Mouse (Mus musculus): Measurements from ENCODE around the gene Atf7. TPM values are rescaled to one million over a fixed set of nuclear protein-coding genes. Genes with fewer than 3 reads are reported as not detected.

Gene Atf7
- polyA plus RNA-seq, 1 experiment: 13.2 TPM

DNA sequence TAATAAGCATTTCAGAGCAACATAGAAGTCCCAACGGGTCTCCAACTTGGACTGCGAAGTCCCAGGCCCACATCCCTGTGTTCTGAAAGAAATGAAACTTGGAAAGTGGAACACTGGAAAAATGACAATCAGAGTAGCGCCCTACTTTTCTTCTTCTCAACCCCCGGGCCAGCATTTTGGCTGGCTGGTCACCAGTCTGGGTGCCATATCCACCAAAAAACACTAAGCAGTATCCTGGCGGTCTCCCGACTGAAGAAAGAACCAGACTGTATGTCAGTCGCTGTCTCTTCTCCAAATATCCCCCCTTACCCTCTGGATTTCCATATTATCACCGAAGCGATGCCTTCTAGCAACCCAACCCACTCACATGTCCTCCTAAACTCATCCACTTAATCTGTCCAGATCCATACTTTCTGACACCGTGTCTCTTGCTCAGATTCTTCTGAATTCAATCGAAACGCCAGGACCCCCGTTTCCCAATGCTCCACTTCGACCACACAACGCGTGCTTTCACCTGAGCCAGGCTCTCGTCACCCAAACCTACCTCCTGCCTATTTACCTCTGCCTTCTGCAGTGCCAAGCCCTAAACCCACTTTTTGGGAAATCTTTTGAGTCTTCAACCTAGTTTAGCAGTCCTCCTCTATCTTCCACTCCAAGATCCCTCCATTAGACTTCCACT, 834 bp downstream of the Atf7 start:
- TF ChIP-seq GATA1 (IDR thresholded peaks at IDR 0.05; ENCODE audit: low read length): no peak

DNA sequence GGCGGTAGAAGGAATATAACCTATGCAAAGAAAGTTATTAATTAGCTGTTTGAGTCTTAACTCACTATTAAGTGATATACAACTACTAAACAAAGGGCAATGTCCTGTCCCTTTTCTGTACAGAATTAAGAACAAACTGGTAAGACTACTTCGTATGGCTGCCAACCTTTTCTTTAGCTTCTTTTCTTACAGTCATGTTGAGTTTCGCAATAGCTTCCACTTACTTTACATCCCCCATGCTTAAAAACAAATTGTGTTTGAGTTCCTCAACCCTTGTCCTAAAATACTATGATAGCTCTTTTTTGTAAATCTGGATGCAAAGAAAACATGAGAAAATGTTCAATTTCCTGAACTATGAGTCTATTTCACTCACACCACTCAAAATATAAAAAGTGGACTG, 2.1 kb downstream of the Atf7 start:
- TF ChIP-seq GATA1 (IDR thresholded peaks at IDR 0.05; ENCODE audit: low read length): no peak

DNA sequence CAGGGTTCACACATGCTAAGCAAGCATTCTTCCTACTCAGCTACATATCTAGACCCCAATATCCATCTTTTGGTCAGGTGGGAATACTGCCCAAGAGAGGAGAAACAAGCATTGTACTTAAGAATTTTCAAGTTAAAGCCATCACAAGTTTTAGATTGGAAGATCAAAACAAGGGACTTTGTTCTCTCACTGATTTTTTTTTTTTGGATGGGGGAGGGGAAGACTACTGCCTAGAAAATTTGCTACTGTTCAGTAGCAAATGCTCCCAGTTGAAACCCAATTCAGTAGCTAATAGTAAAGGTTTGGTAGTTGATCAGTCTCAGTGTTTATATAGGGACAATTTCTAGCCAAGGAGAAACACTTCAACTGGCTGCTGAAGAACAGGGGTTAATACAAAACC, 2.7 kb downstream of the Atf7 start:
- TF ChIP-seq GATA1 (IDR thresholded peaks at IDR 0.05; ENCODE audit: low read length): no peak

DNA sequence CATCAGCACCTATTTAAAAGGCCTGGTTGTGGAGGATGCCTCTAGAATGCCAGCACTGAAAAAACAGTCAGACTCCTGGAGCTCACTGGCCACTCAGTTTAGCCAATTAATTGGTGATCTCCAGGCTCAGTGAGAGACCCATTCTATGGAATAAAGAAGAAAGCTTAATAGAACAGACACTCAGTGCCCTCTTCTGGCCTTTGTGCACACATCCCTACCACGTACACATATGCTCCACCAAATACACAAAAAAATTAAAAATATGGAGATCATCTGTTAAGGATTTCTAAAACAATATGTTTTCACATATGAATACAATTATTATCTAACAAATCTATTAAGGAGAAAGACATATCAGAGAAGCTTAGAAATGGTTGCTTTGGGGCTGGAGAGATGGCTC, 4.5 kb downstream of the Atf7 start:
- TF ChIP-seq GATA1 (IDR thresholded peaks at IDR 0.05; ENCODE audit: low read length): no peak

DNA sequence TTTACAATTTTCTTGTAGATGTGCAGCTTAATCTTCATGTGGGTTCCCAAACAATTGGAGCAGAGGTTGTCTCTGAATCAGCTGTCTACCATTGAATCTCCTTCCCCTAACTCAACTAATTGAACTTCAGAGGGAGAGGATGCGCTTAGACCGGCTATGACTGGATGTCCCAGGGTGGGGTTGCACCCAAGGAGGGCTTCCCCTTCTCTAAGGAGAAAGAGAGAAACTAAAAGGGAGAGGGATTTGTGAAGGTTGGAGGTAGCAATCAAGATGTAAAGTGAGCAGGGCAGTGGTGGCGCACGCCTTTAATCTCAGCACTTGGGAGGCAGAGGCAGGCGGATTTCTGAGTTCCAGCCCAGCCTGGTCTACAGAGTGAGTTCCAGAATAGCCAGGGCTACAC, 5.8 kb downstream of the Atf7 start:
- TF ChIP-seq GATA1 (IDR thresholded peaks at IDR 0.05; ENCODE audit: low read length): no peak

DNA sequence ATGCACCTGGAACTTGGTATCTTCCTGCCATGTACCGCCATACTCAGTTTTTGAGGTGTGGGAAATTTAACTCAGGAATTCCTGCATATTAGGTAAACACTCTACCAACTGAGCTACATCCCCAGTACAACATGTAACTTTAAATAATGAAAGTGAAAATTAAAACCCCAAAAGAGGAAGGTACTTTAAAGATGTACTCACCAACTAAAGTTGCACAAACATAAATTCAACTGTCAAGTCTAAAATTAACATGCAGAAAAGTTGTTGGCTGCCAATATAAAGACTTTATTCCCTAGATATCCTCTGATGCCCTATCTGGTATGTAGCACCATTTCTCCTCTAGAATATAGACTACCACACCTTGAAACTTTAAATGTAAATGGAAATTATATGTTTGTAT, 7.6 kb downstream of the Atf7 start:
- no peak for TF ChIP-seq GATA1 (IDR thresholded peaks at IDR 0.05; ENCODE audit: low read length)

DNA sequence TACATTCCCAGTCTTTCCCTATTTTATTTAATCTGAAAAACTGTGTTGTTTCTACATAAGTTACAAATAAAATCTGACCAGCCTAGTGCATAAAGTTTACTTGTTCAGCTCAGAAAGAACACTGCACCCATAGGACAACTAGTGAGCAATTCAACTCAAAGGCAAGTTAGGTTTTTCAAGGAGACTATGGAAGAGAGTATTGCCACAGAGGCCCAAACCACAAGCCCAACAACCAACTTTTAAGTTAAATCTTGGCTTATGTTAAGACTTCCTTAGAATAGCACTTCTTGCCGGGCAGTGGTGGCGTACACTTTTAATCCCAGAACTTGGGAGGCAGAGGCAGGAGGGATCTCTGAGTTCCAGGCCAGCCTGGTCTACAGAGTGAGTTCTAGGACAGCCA, 9.1 kb downstream of the Atf7 start:
- no peak for TF ChIP-seq GATA1 (IDR thresholded peaks at IDR 0.05; ENCODE audit: low read length)

DNA sequence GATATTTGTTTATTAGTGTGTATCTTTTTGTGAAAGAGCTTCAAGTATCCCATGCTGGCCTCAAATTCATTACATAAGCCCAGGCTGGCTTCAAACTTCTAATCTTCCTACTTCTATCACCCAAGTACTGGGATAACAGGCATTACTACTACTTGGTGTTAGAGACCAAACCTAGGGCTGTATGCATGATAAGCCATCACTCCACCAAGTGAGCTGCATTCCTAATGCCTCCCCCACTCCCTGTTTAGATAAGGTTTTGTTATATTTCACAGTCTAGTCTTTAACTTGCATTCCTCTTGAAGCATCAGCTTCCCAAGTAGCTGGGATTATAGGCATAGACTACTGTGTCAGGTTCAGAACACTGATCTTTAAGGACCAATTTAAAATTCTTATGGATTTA, 11.0 kb downstream of the Atf7 start:
- TF ChIP-seq GATA1 (IDR thresholded peaks at IDR 0.05; ENCODE audit: low read length): no peak

DNA sequence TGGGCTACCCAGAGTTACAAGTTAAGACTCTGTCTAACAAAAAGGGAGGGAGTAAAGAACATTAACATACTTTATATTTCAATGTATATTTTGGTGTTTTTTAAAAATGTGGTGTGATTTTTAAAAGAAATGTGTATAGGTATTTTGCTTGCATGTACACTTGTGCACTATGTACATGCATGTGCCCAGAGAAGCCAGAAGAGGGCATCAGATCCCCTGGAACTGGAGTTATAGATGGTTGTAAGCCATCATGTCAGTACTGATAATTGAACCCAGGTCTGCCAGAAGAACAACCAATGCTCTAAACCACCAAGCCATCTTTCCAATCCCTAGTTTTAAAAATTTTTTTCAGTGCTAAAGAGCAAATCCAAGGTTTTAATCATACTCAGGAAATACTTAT, 12.3 kb downstream of the Atf7 start:
- no peak for TF ChIP-seq GATA1 (IDR thresholded peaks at IDR 0.05; ENCODE audit: low read length)

DNA sequence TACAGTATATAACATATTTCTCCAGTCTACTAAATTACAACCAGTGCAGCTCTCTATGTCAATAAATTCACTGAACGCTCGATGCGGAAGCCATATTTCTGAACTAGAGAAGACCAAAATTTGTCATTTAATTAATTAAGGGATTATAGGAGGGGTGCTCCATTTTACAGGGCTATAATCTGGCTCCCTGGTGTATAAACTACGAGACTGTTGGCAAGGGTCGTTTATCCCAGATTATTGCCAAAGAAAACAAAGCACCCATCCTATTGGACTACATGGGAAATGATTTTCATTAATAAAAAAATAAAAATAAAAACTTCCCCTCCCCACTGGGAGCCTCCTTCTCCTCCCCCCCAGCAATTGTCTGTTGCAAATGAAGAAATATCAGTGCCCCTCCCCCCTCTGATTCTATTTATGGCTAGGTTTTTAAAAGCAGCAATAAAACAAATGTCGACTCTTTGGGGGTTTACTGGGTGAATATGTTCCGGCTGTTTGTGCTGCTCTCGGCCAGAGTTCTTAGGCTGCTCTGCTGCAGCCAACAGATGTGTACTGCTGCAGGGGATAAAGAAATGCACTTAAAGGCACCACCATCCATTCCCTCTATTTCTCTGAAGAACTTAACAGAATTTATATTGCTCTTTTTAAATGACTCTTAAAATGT, 31.1 kb downstream of the Atf7 start:
- TF ChIP-seq GATA1 (IDR thresholded peaks at IDR 0.05; ENCODE audit: low read length): no peak

DNA sequence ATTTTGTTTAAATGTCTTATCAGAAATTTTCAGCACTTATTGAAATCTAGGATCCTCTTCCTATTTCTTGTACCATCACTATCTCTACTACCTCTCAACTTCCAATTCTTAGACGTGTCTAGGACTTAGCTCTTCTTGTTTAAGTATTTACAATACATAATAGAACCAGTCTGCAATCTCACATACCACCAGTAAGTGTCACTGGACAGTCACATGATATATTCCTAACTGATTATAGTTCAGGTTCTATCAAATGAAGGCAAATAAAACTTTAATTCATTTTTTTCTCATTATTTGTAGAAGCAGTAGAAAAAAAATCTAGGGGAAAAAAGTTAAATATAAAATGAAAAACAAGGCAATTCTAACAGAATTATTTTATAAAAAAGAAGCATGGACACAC, 32.6 kb downstream of the Atf7 start:
- TF ChIP-seq GATA1 (IDR thresholded peaks at IDR 0.05; ENCODE audit: low read length): no peak

DNA sequence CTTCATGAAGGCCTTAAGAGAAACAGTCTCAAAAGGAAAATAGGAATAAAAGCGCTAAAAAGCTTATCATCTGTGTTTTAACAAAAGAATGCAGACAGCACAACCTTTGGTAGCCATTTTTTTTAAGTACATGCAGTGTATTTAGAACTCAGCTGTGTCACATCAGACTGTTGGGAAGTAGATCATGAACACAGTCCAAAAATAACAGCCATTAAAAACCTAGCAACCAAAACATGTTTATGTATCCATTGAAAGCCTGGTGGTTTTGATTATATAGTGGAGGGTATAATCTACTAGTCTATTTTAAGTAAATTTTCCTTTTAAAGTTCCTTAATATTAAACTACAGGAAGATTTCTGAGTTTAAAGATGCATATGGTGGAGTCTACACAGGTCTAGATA, 34.7 kb downstream of the Atf7 start:
- TF ChIP-seq GATA1 (IDR thresholded peaks at IDR 0.05; ENCODE audit: low read length): no peak

DNA sequence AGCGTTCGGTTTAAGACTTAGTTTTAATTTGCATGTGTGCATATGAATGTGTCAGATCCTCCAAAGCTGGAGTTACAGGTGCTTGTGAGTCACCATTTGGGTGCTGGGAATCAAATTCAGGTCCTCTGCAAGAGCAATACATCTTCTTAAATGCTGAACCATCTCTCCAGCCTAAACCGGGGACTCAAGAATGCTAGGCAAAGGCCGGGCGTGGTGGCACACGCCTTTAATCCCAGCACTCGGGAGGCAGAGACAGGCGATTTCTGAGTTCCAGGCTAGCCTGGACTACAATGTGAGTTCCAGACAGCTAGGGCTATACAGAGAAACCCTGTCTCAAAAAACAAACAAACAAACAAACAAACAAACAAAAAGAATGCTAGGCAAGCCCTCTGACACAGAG, 35.4 kb downstream of the Atf7 start:
- no peak for TF ChIP-seq GATA1 (IDR thresholded peaks at IDR 0.05; ENCODE audit: low read length)

DNA sequence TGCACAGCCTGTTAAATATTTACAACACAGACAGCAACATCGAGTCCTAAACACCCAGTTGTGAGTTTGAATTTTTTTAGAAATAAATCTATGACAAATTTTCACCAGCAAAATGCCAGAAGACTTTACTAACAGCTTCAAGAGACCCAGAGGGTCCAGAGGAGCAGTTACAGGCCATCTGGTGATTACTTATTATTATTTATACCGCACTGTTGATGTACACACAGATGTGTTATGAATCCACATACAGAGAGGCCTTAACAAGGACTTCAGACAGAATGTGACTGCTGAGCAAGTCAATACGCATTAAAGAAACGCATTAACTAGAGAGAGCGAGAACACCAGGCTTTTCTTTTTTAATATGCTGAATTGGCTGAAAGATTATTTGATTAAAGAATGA, 39.8 kb downstream of the Atf7 start:
- no peak for TF ChIP-seq GATA1 (IDR thresholded peaks at IDR 0.05; ENCODE audit: low read length)

DNA sequence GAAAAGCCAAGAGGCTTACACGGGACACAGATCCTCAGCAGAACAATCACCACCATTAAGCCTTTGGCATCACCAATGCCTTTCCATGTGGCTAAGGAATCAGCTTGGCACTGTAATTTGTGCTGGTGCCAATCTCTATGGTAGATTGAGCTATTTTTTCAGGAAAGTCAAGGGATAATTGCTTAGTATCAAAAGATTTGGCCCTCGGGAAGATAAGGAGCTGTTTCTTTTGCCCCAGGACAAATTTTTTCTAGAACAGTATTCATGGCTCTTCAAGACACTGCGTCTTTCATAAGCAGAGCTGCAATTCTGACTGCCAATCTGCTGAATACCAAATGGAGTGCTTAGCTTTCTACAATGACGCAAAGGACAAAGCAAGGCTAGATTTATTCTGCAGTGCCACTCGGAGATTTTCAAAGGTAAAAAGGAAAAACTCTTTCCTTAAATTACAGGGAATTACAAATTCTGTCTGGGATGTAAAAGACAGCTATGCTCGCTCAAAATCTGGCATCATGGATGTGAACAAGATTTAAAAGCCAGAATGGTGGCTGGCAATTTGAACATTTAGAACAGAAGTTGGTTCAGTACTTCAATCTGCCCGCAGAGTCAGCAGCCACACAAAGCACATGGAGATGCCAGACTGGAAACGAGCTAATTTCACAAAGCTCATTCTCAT, 41.4 kb downstream of the Atf7 start:
- TF ChIP-seq GATA1 (IDR thresholded peaks at IDR 0.05; ENCODE audit: low read length): no peak

DNA sequence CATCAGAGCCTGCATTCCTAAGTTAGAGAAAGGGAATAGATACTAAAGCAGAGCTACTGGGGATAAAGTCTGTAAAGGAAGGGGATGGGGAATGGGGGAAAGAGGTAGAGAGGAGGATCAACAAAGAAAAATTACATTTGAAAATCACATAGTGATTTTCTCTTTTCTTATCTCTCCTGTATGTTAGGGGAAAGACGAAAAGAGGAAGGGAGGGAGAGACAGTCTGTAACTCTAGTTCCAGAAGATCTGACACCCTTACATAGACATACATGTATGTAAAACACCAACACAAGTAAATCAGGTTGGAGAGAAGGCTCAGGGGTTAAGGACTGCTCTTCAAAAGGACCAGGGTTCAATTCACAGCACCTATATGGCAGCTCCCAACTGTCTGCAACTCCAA, 44.1 kb downstream of the Atf7 start:
- TF ChIP-seq GATA1 (IDR thresholded peaks at IDR 0.05; ENCODE audit: low read length): no peak

DNA sequence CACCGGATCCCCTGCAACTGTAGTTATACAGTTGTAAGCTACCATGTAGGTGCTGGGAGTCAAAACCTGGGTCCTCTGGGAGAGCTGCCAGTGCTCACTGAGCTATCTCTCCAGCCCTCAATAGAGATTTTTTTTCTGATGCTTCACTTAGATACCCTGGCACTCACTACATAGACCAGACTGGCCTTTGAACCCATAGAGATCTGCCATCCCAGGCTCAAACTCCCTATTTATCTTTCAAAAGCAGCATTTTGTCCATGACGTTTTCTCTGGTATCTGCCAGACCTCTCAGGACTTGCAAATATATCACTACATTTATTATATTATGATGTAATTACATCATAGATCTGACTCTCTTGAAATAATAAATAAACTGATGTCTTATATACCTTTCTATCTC, 46.9 kb downstream of the Atf7 start:
- no peak for TF ChIP-seq GATA1 (IDR thresholded peaks at IDR 0.05; ENCODE audit: low read length)

Measured in G1E-ER4 (cell line).